Comparison of ENCODE assay signal across 8 mouse cellular contexts in genomic region chr5:77094510-77095491, GRCm38 (mm10). TPM values are rescaled to one million over a fixed set of nuclear protein-coding genes. Genes with fewer than 3 reads are reported as not detected.
DNase-seq lines count a peak whose midpoint lies in the region; ATAC-seq lines count a peak whose summit lies in the region.

No protein-coding gene starts in this region.

- no peaks in the 10 kb centered on the region for H3K9me3 ChIP-seq in embryonic facial prominence, embryonic 15.5 days (replicated peaks)
- H3K9me3 ChIP-seq in heart, embryonic 11.5 days (replicated peaks; ENCODE audit: control insufficient read depth, low read length), result no peaks in the 10 kb centered on the region
- H3K9me3 ChIP-seq in kidney, embryonic 14.5 days (ENCODE audit: control insufficient read depth, low read length), result no peaks in the 10 kb centered on the region
- no peaks in the 10 kb centered on the region for H3K9me3 ChIP-seq in liver, embryonic 12.5 days (replicated peaks)

- H3K36me3 ChIP-seq in embryonic facial prominence, embryonic 15.5 days, result no peaks in the 10 kb centered on the region
- H3K36me3 ChIP-seq in heart, embryonic 11.5 days (ENCODE audit: control insufficient read depth, insufficient read depth, low read length), result no peaks in the 10 kb centered on the region
- H3K36me3 ChIP-seq in kidney, embryonic 14.5 days (ENCODE audit: control insufficient read depth, insufficient read depth, low read length), result no peaks in the 10 kb centered on the region
- no peaks in the 10 kb centered on the region for H3K36me3 ChIP-seq in liver, embryonic 12.5 days

- peak overlapping the region; percentile 39 for H3K9ac ChIP-seq in embryonic facial prominence, embryonic 15.5 days
- peak overlapping the region; percentile 69 for H3K9ac ChIP-seq in heart, embryonic 11.5 days (ENCODE audit: low read depth, low read length)
- peak overlapping the region; percentile 51 for H3K9ac ChIP-seq in kidney, embryonic 14.5 days (ENCODE audit: low read depth, low read length)
- H3K9ac ChIP-seq in liver, embryonic 12.5 days, result peak overlapping the region; percentile 68

- peak; percentile 61 to 69 for DNase-seq in left cerebral cortex, adult 18-20 months (ENCODE audit: low spot score in 2 of 2)
- no peak for DNase-seq in left cerebral cortex, adult 11 months (ENCODE audit: low spot score)
- DNase-seq in spleen, postnatal 4 days (ENCODE audit: low spot score in 2 of 2), result peak; percentile 67 to 85

- H3K4me3 ChIP-seq in embryonic facial prominence, embryonic 15.5 days (replicated peaks), result peak overlapping the region; percentile 61
- H3K4me3 ChIP-seq in heart, embryonic 11.5 days (ENCODE audit: low read depth, low read length), result peak overlapping the region; percentile 61
- H3K4me3 ChIP-seq in kidney, embryonic 14.5 days (ENCODE audit: low read length), result peak overlapping the region; percentile 69
- peak overlapping the region; percentile 62 for H3K4me3 ChIP-seq in liver, embryonic 12.5 days

- H3K4me1 ChIP-seq in embryonic facial prominence, embryonic 15.5 days, result peaks cover 16% of the 10 kb centered on the region; the same call in 1 of the 2 replicates
- H3K4me1 ChIP-seq in heart, embryonic 11.5 days (ENCODE audit: control insufficient read depth, insufficient read depth, low read length), result peaks cover 39% of the 10 kb centered on the region
- H3K4me1 ChIP-seq in kidney, embryonic 14.5 days (ENCODE audit: control insufficient read depth, insufficient read depth, low read length), result peaks cover 4% of the 10 kb centered on the region; the same call in 1 of the 2 replicates
- peaks cover 12% of the 10 kb centered on the region for H3K4me1 ChIP-seq in liver, embryonic 12.5 days

- WGBS in embryonic facial prominence, embryonic 15.5 days, result under 1% methylated on average over 69 of the region's 69 CpGs
- 2% methylated on average over 69 of the region's 69 CpGs for WGBS in heart, embryonic 11.5 days (ENCODE audit: insufficient replicate concordance)
- under 1% methylated on average over 67 of the region's 69 CpGs for WGBS in kidney, embryonic 14.5 days
- 2% methylated on average over 69 of the region's 69 CpGs for WGBS in liver, embryonic 12.5 days (ENCODE audit: insufficient replicate concordance)

- no peak overlapping the region for H3K27ac ChIP-seq in embryonic facial prominence, embryonic 15.5 days (replicated peaks)
- H3K27ac ChIP-seq in heart, embryonic 11.5 days (ENCODE audit: low read depth, low read length), result peak overlapping the region; percentile 54; the same call in 1 of the 2 replicates
- H3K27ac ChIP-seq in kidney, embryonic 14.5 days (ENCODE audit: low read depth, low read length), result no peak overlapping the region
- no peak overlapping the region for H3K27ac ChIP-seq in liver, embryonic 12.5 days

- H3K27me3 ChIP-seq in embryonic facial prominence, embryonic 15.5 days, result peaks cover 14% of the 10 kb centered on the region; the same call in 1 of the 2 replicates
- H3K27me3 ChIP-seq in heart, embryonic 11.5 days (ENCODE audit: control insufficient read depth, insufficient read depth, low read length), result 0 out of 2 replicates have a peak, but pooled peaks cover 4% of the 10 kb centered on the region
- no peaks in the 10 kb centered on the region for H3K27me3 ChIP-seq in kidney, embryonic 14.5 days (ENCODE audit: control insufficient read depth, insufficient read depth, low read length)
- H3K27me3 ChIP-seq in liver, embryonic 12.5 days (replicated peaks), result peaks cover 48% of the 10 kb centered on the region

- ATAC-seq in embryonic facial prominence, embryonic 15.5 days (ENCODE audit: insufficient number of reproducible peaks, low FRiP score, low TSS enrichment, low read depth), result peak; percentile 63
- ATAC-seq in heart, embryonic 11.5 days (replicated peaks; ENCODE audit: insufficient number of reproducible peaks, low FRiP score, low TSS enrichment), result peak; percentile 47
- ATAC-seq in kidney, embryonic 14.5 days (ENCODE audit: low FRiP score, low TSS enrichment), result peak; percentile 86
- ATAC-seq in liver, embryonic 12.5 days, result peak; percentile 60
- ATAC-seq in monocyte, adult 5-6 weeks (replicated peaks; ENCODE audit: insufficient number of reproducible peaks, low FRiP score, low TSS enrichment, poor library complexity, severe bottlenecking), result peak; percentile 69

- peak overlapping the region; percentile 99 for H3K4me2 ChIP-seq in embryonic facial prominence, embryonic 15.5 days (replicated peaks)
- H3K4me2 ChIP-seq in heart, embryonic 11.5 days, result peak overlapping the region; percentile 94
- H3K4me2 ChIP-seq in kidney, embryonic 14.5 days (replicated peaks; ENCODE audit: low read depth, low read length), result peak overlapping the region; percentile 93
- peak overlapping the region; percentile 94 for H3K4me2 ChIP-seq in liver, embryonic 12.5 days

RNA-seq across cellular contexts. Expression of gene Hopx, which starts 20.1 kb away (rescaled TPM):
- 10 to 100 TPM; 23.4 to 31.3 TPM for total RNA-seq in left cerebral cortex, adult 18-20 months (2021)
- polyA plus RNA-seq in embryonic facial prominence, embryonic 15.5 days (2015; fragmentation: Nextera tagmentation; extraction: Ambion mirVana), result 3.5 and 4.7 TPM in 2 replicates
- polyA plus RNA-seq in heart, embryonic 11.5 days (2014; fragmentation: Nextera tagmentation; extraction: Ambion mirVana), result 13.0 and 19.7 TPM in 2 replicates
- polyA plus RNA-seq in kidney, embryonic 14.5 days (2014; fragmentation: Nextera tagmentation; extraction: Ambion mirVana), result 2.0 and 3.2 TPM in 2 replicates
- 0.19 TPM in 1 of 2 replicates, not detected in the other for polyA plus RNA-seq in liver, embryonic 12.5 days (2016; fragmentation: Nextera tagmentation; extraction: Ambion mirVana)
- 29.6 to 53.4 TPM (median 30.5 TPM) in 3 replicates for total RNA-seq in monocyte, adult 5-6 weeks (2017)
